Mouse (Mus musculus) liver, postnatal 0 days (tissue): ENCODE measurements around the gene Frmd4b. TPM values are rescaled to one million over a fixed set of nuclear protein-coding genes. Genes with fewer than 3 reads are reported as not detected.

Experiments
- ATAC-seq: fragments of 200-750 bp; cut with Nextera tagmentation; 2 replicates; pipeline ENCODE4 v1.8.0; 2017; ENCODE audit warnings: mild to moderate bottlenecking, moderate library complexity
- DNase-seq: peaks from one replicate; pipeline ENCODE4 v3.0.0-alpha.2; 2016
- H3K27ac ChIP-seq: fragments of 300-500 bp; sonication (generic); 2 replicates; pipeline ENCODE4 v1.5.1; 2014; ENCODE audit warnings: antibody characterized with exemption, moderate library complexity, mild to moderate bottlenecking, low read depth
- H3K27me3 ChIP-seq: fragments of 300-500 bp; sonication (generic); 2 replicates; pipeline ENCODE4 v1.6.1; 2014; ENCODE audit warnings: low read length, control low read depth, mixed read lengths; ENCODE audit not compliant: insufficient read depth
- H3K36me3 ChIP-seq: fragments of 300-500 bp; sonication (generic); replicated peaks from 2 replicates; pipeline ENCODE4 v1.6.1; 2014; ENCODE audit warnings: mild to moderate bottlenecking, control low read depth, low read length, moderate library complexity, mixed read lengths; ENCODE audit not compliant: insufficient read depth
- H3K4me1 ChIP-seq: fragments of 300-500 bp; sonication (generic); 2 replicates; pipeline ENCODE4 v1.6.1; 2014; ENCODE audit warnings: antibody characterized with exemption, mild to moderate bottlenecking, control low read depth; ENCODE audit not compliant: insufficient read depth
- H3K4me2 ChIP-seq: fragments of 300-500 bp; sonication (generic); 2 replicates; pipeline ENCODE4 v1.6.1; 2014; ENCODE audit warnings: low read depth, mild to moderate bottlenecking, low read length, moderate library complexity, mixed read lengths
- H3K4me3 ChIP-seq: fragments of 300-500 bp; sonication (generic); 2 replicates; pipeline ENCODE4 v1.5.1; 2014; ENCODE audit warnings: low read depth, low read length
- H3K9ac ChIP-seq: fragments of 300-500 bp; sonication (generic); replicated peaks from 2 replicates; pipeline ENCODE4 v1.6.1; 2014; ENCODE audit warnings: mild to moderate bottlenecking, moderate library complexity
- H3K9me3 ChIP-seq: fragments of 300-500 bp; sonication (generic); 2 replicates; pipeline ENCODE4 v1.6.1; 2016; ENCODE audit warnings: mild to moderate bottlenecking, control low read depth, low read length, mixed read lengths
- CTCF ChIP-seq: sonication (generic); IDR thresholded peaks from 2 replicates; pipeline ENCODE4 v1.5.1; 2016; ENCODE audit warnings: antibody characterized with exemption, low read depth
- EP300 ChIP-seq: IDR thresholded peaks from 2 replicates; pipeline ENCODE4 v1.6.1; 2016; ENCODE audit warnings: antibody characterized with exemption, low read depth, mild to moderate bottlenecking
- WGBS: fragments of 180-500 bp; shearing (Covaris S2); extraction: QIAGEN DNeasy Blood & Tissue Kit; methylation state at CpG from one replicate; pipeline ENCODE4 v1.1.7; 2014; ENCODE audit not compliant: insufficient replicate concordance; 5-methylcytosine and 5-hydroxymethylcytosine counted together
- polyA plus RNA-seq: library from polyadenylated mRNA; unstranded; fragments of >200 nt; fragmentation: Nextera tagmentation; extraction: Ambion mirVana; gene quantifications from 2 replicates; pipeline ENCODE4 v1.2.1, GENCODE M21; 2015

The Frmd4b gene
- polyA plus RNA-seq, 1 experiment from 2014 or later: 8.3 TPM

GRCm38 (mm10) chr6:97307231-97307630, 310.1 kb downstream of the Frmd4b start:
- ATAC-seq: no peak
- peaks cover 30% of the 10 kb centered on the region for H3K36me3 ChIP-seq
- WGBS: 71% methylated on average over 8 of the region's 8 CpGs

GRCm38 (mm10) chr6:97306351-97306750, 311.0 kb downstream of the Frmd4b start:
- H3K36me3 ChIP-seq: peaks cover 34% of the 10 kb centered on the region
- 86% methylated on average over 11 of the region's 11 CpGs for WGBS
- no peaks in the 10 kb centered on the region; the same call in none of the 2 replicates for H3K4me1 ChIP-seq
- DNase-seq (no peak), ATAC-seq (no peak)
- no peaks in the 10 kb centered on the region for H3K9me3 ChIP-seq
- no peak overlapping the region for H3K27ac ChIP-seq
- no peaks in the 10 kb centered on the region for H3K27me3 ChIP-seq
- H3K4me3 ChIP-seq: no peak overlapping the region
- TF ChIP-seq EP300 (no peak), CTCF (no peak)
- H3K4me2 ChIP-seq: no peak overlapping the region
- H3K9ac ChIP-seq: no peak overlapping the region

More at GRCm38 (mm10) chr6:97307231-97307630, 310.1 kb downstream of the Frmd4b start:
- Histone ChIP-seq H3K4me2 (no peak overlapping the region), H3K4me3 (no peak overlapping the region), H3K27ac (no peak overlapping the region), H3K9ac (no peak overlapping the region), H3K4me1 (no peaks in the 10 kb centered on the region; the same call in none of the 2 replicates), H3K9me3 (no peaks in the 10 kb centered on the region), H3K27me3 (no peaks in the 10 kb centered on the region)
- no peak for DNase-seq
- TF ChIP-seq EP300 (no peak), CTCF (no peak)

- WGBS: 78% methylated on average over 7 of the region's 7 CpGs
- Histone ChIP-seq H3K36me3 (peaks cover 42% of the 10 kb centered on the region), H3K4me3 (no peak overlapping the region), H3K9me3 (no peaks in the 10 kb centered on the region), H3K9ac (no peak overlapping the region), H3K4me1 (no peaks in the 10 kb centered on the region; the same call in none of the 2 replicates), H3K27me3 (no peaks in the 10 kb centered on the region), H3K27ac (no peak overlapping the region), H3K4me2 (no peak overlapping the region)
- TF ChIP-seq EP300 (no peak), CTCF (no peak)
- DNase-seq (no peak), ATAC-seq (no peak)
Measured at GRCm38 (mm10) chr6:97305491-97305890, 311.9 kb downstream of the Frmd4b start.

GRCm38 (mm10) chr6:97305010-97305409, 312.3 kb downstream of the Frmd4b start:
- no peak for ATAC-seq
- Histone ChIP-seq H3K4me1 (no peaks in the 10 kb centered on the region; the same call in none of the 2 replicates), H3K9ac (no peak overlapping the region), H3K9me3 (no peaks in the 10 kb centered on the region), H3K4me3 (no peak overlapping the region), H3K27ac (no peak overlapping the region), H3K27me3 (no peaks in the 10 kb centered on the region), H3K36me3 (peaks cover 45% of the 10 kb centered on the region), H3K4me2 (no peak overlapping the region)
- TF ChIP-seq CTCF: no peak
- TF ChIP-seq EP300: no peak
- no peak for DNase-seq
- WGBS: 67% methylated on average over 11 of the region's 11 CpGs

- WGBS: 78% methylated on average over 9 of the region's 9 CpGs
- Histone ChIP-seq H3K36me3 (peaks cover 50% of the 10 kb centered on the region), H3K9me3 (no peaks in the 10 kb centered on the region), H3K4me1 (no peaks in the 10 kb centered on the region), H3K9ac (no peak overlapping the region), H3K4me3 (no peak overlapping the region), H3K27me3 (no peaks in the 10 kb centered on the region), H3K27ac (no peak overlapping the region), H3K4me2 (no peak overlapping the region)
- TF ChIP-seq CTCF (no peak), EP300 (no peak)
- ATAC-seq (no peak), DNase-seq (no peak)
Measured at GRCm38 (mm10) chr6:97303277-97304109, 313.8 kb downstream of the Frmd4b start.

GRCm38 (mm10) chr6:97302303-97302702, 315.0 kb downstream of the Frmd4b start:
- Histone ChIP-seq H3K27me3 (no peaks in the 10 kb centered on the region), H3K9ac (no peak overlapping the region), H3K27ac (no peak overlapping the region), H3K4me2 (no peak overlapping the region), H3K4me1 (no peaks in the 10 kb centered on the region), H3K9me3 (no peaks in the 10 kb centered on the region), H3K4me3 (no peak overlapping the region), H3K36me3 (peaks cover 54% of the 10 kb centered on the region)
- ATAC-seq: no peak
- DNase-seq: no peak
- WGBS: 80% methylated on average over 7 of the region's 7 CpGs
- no peak for TF ChIP-seq EP300
